Mouse (Mus musculus) left cerebral cortex, adult 8-10 months (tissue): ENCODE measurements around the gene Antxr1. TPM values are rescaled to one million over a fixed set of nuclear protein-coding genes. Genes with fewer than 3 reads are reported as not detected.
A peak's percentile ranks its signal among the peaks of the same experiment; 100 is the strongest.

Source experiments
- DNase-seq, 2 experiments: peaks; one replicate each; pipeline ENCODE4 v3.0.0; 2022; ENCODE audit warnings: low spot score in 2 of 2
- total RNA-seq, 4 experiments: library from RNA; stranded (reverse); gene quantifications; 2 replicates each; pipeline ENCODE4 v1.2.4; 2022

Gene Antxr1
- total RNA-seq, 4 experiments from 2014 or later: 15.7 to 18.7 (median 16.2) TPM

DNA sequence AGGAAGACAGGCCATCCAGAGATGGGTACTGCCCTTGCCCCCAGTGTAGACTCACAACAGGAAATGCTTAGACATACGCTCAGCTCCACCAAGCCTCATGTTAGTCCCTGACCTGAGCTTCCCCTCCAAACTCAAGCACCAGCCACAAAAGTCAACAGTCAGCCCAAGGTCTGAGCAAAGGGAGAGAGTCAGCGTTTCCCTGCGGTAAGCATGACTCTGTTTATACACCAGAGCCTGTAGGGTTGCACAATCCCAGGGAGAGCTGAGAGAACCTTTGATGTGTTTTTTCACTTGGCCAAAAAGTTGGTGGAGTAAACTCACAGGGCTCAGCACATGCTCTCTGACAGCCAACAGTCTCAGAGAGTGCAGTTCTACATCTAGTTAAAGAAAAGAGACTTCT lies 145.9 kb downstream of the Antxr1 start:
- no peak for DNase-seq

DNA sequence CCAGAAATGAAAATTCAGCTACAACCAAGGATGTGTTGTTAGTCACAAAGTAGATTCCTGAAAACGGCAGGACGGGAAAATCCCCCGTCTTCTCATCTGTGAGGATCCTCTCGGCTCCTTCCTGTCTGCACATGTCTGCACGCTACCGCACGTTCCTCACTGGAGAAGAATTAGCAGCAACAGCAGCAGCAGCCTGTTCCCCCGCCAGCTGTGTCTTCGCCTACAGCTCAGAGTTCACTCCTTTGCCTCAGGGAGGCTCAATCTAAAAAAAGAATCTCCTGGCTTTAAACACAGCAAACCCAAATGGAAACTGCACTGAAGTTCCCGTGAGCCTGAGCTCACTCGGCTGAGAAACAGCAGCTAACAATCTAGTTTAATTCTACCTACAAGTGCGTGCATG lies 148.6 kb downstream of the Antxr1 start:
- peak; percentile 29 to 86 for DNase-seq

DNA sequence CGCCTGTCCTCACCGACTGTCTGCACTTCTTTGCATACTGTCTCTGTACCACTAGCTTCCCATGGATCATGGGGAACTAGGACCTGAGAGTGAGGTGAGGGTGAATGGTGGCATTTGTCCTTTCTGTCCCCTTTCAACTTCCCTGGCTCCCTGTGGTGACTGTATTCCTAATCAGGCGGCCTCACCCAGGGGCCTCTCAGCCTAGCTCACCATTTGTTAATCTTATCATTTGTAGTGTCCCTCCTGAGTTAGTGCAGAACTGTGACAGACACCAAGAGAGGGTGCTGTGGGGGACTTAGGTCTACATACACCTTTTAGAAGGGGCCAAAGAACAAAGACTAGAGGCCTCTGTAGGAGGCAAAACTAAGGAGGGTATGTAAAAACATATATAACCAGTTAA lies 151.2 kb downstream of the Antxr1 start:
- DNase-seq: no peak

DNA sequence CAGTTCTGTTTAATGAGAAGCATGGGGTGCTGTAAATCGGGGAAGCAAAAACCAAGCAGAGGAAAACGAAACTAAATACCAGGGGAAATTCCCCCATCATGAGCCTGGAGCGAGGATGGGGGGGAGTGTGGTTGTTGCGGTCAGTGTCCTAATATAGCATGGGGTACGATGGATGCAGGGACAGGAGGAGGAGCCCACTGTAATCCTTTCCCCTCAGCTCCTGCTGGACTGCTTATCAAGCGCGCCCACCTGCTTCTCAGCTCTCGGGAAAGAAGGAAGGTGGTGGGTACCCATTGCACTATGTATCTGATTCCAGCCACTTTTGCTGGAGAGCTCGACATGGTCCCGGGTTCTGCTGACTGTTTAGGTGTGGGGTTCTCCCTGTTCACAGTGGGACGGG lies 151.6 kb downstream of the Antxr1 start:
- no peak for DNase-seq

DNA sequence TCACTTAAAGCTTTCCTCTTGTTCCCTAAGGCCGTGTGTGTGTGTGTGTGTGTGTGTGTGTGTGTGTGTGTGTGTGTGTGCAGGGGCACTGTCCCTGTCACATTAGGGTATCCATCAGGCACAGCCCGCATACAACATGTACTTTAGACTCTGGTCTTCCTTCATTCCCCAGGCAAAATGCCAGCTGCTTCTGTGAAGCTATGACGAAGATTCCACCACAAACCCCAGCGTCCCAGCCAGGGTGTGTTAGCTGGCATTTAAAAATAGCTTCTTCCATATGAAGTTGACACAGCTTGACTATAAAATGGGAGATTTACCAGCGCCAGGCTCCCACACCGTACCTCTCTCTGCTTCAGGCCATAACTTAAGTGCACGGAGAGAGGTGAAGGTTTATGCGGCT lies 152.5 kb downstream of the Antxr1 start:
- peak; percentile 34 to 91 for DNase-seq

DNA sequence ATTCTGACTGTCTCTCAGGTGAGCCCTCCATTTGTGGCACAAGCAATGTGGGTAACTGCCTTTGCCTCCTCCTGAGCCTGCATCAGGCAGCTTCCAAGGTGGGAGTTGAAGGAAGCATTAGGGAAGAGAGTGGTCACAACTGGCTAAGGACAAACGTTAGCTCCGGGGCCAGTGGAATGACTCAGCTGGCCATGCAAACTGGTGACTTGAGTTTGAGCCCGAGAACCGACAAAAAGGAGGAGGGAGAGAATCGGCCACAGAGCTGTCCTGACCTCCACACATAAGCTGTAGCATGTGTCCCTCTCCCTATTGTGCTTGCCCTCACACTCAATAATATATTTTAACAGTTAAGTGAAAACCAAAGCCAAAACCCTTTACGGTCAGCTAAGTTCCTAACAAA lies 152.9 kb downstream of the Antxr1 start:
- DNase-seq: no peak

DNA sequence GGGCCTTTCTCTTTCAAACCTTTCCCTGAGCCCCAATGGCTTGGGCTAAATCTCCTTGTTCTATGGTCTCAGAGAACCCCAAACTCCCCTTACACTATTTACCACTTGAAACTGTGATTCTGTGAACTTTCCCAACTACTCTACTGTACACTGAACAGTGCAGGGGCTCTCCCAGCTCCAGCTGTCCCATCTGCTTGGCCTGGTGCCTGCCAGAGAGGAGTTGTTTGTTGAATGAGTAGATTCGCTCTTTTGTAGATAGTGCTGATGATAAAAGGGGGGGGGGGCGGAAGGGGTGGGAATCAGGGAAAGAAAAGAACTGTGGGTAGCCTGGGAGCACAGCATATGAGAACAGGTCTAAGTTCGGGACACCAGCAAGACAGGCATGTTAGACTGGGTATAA lies 164.2 kb downstream of the Antxr1 start:
- no peak for DNase-seq

DNA sequence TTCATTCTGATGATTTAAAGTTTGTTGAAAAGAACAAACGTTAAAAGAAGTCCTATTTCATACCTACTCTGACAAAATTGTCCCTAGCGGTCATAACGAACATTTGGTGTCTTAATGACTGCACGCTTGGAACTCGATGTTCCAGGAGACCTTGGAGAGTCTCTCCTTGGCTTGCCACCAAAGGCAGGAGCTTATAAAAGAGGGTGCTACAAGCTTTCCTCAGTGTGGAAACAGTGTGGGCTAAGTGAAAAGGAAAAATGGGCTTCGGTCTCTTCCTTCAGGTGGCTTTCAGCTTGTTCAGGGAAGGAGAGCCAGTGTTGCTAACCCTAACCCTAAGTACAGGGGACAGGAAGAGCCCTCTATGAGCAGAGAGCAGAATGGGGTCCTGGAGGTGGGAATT lies 164.7 kb downstream of the Antxr1 start:
- no peak for DNase-seq

DNA sequence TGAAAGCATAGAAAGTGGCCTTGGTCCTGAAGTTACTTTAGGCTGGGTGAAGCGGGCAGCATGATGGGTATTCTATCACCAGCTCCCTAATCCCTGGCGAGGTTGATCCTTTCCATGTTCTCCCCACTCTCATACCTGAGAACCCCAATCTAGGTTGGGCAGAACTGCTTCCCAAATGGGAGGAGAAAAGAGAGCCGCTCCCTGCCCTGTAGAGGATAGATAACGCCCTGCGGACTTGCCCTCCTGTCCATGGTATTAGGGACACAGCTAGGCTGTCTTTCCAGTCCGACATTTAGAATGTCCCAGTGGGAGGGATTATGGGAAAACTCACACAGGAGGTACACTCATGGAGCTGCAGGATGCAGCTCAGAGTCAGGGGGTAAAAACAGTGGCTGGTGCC lies 165.3 kb downstream of the Antxr1 start:
- no peak for DNase-seq

DNA sequence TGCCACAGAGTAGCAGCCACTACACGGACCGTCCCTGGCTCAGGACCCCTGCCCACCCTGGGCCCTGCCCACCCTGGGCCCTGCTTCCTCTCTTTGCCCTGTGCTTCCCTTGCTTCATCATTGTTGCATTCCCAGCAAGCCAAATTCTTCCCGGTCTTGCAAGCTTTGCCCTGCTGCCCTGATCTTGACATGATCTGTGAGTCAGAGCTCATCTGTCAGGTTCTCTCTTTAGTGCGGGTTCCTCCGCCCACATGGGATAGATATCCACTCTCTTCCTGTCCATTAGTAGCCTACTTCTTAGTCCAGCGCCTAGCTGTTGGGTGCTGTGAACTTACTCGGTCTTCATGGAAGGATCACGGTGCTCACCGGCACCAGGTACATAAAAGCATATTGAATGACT lies 167.6 kb downstream of the Antxr1 start:
- no peak for DNase-seq

DNA sequence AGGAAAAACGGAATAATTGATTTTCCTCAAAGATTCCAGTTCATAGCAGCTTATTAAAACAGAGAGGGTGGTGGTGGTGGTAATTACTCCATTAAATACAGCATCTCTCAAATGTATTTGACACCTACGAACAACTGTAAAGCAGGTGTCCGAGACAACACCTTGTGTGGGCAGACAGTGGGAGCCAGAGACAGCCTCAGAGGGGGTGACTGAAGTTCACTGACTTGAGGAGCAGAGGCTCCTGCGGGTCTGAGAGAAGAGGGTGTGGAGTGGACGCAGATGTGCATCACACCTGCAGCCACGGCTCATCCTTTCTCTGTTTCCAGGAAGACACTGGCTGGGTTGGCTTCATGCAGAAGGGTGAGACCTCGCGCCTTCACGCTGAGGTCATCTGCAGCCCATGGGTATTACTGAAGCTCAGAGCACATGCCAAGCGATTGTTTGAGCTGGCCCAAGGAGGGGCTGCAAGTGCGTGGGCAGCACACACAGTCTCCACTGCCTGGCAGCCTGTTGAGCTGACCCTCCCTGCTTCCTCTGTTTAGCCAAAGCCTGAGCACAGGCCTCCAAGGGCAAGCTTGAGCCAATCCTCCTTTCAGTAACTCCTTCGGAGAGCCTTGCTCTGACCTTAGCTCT lies 168.8 kb downstream of the Antxr1 start:
- no peak for DNase-seq

DNA sequence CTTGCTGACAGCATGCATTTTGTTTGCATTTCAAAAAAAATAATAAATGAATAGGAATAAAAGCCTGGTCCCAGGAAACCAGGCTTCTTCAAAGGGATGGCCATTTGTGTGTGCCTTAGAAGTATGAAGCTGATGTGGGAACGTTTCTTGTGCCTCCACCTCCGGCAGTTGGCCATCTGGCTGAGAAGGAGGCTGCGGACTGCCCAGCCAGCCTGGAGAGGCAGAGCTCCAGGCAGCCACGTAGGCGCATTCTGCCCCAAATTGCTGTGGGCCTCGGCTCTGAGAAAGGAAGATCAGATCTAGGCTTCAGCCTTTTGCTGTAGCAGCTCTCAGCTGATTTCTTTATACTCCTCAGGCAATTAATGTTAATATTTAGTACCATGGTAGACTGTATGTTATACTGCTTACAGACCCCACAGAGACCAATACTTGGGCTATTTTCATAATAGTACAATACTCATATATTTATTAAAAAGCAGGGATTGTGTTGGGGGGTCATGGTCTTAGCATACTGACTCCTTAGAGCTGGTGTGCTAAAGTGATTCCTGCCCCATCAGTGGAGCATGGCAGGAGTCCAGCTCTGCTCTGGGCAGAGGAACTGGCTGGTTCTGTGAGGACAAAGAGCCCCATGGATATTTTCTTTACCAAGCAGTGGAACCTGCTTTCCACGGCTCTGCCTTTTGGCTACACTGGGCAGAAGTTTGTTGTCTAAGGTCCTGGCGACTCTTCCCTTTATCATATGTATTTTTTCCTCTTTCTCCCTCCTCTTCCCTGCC lies 169.9 kb downstream of the Antxr1 start:
- peak in 1 of 2 experiments; percentile 73 for DNase-seq

DNA sequence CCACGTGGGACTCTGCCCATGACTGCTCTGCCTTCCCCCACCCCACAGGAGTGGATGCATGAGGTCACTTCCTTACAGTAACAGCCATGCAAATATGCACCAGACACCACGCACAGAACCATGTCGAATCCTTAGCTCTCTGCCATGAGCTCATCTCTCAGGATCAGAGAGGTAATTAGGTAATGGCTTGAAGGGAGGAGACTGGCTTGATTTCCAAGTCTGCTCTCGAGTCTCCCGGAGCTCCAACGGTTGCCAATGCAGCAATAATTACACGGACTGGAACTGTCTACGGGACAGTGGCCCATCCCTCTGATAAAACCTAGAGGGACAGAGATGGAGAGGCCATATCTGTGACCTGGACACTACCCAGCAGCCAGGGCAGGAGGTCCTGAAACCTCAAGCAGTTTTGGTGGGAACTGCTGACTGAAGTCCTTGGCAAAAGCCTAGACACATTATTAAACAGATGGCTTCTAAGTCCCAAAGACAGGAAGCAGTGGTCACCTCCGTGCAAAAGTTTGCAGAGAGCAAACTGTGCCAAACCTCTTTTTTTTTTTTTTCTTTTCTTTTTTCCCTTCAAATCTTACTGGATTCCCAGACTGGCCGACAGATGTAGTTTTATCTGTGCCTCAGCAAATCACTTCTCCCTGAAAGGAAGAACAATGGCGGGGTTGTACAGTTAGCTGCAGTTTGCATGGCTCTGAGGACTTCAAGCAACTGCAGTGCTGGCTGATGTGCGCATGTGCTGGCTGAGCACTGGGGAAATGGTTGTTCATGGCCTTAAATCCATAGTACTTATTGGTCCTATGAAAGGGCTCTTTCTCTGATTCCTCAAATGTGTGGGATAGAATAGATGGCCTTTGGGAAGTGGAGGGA lies 174.0 kb downstream of the Antxr1 start:
- DNase-seq: no peak

DNA sequence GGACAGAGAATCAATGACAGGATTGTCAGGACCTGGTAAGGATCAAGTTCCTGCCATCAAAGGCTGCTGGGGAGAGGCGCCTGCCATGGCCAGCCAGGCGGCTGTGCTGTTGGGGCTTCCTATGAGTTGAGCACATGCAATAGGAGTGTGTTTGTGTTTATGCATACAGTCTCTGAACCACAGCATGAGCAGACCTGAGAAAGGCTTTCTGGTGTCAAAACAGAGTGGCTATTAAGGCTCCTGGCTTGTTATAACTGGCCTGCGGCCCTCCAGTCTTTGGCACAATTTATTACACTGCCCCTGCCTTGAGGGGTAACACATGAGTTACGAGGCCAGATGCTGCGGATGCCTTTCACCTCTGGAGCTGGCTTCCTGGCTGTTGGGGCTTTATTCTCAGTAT lies 175.4 kb downstream of the Antxr1 start:
- DNase-seq: no peak

DNA sequence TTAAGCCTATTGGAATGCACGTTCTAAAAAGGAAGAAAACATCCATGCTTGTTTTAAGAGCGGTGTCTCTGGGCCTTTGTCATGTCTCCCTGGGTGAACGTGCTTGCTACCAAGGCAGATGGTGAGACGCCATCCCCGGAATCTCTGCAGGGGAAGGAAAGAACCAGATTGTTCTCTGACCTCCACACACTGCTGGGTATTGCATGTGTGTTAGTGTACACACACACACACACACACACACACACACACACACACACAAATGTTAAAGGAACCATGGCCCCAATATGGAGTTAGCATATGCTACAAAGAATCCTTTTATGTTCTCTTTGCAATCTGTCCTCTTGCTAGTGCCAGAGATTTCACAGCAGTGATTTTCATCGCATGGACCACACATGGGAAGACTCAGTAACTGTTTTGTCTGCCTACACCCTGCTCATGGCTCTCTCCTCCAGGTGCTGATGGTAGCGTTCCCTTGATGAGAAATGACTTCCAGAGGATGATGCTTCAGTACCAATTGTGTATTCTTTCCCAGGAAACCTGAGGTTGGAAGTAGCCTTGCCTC lies 177.5 kb downstream of the Antxr1 start:
- no peak for DNase-seq

DNA sequence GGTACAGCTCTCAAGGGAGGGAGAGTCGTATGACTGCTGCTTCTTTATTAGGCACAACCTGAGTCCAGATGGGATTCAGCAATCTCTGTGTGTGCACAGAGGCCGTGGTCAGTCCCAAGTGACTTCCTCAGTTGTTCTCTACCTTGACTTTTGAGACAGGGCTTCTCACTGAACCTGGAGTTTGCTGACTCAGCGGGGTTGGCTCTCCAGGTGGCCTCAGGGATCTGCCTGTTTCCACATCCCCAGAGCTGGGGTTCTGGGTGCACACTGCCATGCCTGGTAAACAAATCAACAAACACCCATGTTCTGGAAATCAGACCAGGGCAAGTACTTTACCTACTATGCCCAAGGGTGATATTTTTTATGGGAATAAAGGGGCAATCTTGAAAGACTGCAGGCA lies 181.8 kb downstream of the Antxr1 start:
- no peak for DNase-seq

DNA sequence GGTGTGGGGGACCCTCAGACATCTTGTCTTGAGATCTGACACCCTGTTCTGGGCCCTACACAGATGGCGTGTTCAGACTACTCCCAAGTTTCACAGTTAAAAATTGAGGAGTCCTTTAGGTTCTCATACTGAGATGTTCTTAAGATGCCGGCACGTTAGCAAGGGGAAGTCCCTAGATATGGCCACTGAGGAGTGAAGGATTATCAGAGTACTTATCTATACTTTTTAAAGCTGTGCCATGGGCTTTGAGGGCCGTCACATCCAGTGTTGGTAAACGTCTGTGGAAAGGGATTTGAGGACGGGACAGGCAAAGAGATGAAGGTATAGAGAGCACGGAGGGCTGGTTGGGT lies 182.4 kb downstream of the Antxr1 start:
- no peak for DNase-seq

DNA sequence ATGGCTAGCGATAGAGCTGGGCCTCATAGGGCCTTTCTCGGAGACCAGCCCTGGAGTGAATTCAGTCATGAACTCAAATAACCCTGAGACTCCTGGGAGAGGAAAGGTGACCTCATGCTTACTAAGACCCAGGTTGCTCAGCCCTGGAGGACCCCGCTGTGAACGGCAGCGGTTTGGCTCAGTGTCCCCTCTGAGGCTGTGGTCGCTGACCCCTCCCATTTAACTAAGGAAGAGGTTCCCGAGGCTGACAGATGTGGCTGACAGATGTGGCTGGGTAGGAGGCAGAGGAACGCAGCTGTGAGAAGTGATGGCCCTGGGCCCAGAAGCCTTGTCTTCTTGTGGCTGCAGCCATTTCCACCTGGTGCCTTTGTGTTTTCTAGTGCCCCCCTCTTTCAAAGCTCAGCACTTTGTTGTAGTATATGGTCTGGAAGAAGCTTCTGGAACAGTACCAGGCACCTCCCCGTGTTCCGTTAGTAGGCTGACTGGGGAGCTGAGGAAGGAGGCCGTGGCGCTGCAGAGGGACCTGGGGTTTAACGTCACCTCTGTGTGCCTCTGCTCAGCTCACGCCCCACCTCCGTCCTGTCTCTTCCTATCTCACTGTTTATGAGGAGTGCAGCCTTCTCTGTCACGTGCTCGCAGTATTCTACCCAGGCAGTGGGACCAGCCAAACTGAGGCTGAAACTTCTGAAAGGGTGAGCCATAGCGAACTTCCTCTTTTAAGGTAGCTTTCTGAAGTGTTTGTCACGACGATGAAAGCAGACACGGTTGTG lies 183.0 kb downstream of the Antxr1 start:
- DNase-seq: no peak

DNA sequence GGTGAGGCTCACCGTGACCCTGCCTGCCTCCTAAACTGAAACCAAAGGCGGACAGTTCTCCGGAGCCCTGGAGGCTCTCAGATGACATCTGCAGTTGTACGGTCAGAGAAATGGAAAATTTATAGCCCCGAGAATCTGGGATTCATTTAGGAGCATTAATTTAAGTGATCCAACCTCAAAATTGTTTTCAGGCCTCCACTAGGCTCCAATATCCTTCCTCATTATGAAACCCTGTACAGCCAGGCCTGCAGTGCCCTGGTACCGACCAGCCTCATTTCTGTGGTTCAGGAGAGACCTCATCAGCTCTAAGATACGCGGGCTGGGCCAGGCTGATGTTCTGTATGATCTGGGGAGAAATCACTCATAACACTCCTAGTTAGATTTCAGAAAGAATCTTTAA lies 184.2 kb downstream of the Antxr1 start:
- DNase-seq: no peak

DNA sequence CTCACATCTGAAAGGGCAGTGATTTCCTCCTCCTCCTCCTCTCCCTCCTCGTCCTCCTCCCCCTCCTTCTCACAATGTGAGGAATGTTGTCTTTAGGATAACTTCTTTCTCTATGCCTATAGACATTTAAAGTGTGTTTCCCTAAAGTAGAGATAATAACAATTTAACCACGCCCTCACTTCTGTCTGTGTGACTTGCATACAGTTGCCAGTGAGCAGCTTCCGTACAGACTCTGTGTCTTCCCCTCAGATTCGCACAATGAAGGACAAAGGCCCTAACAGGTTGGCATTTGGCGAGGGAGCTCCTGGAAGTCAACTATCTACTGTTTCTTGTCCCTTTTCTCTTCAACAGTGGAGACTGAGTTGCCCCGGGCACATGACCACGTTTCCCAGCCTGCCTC lies 185.2 kb downstream of the Antxr1 start:
- no peak for DNase-seq

DNA sequence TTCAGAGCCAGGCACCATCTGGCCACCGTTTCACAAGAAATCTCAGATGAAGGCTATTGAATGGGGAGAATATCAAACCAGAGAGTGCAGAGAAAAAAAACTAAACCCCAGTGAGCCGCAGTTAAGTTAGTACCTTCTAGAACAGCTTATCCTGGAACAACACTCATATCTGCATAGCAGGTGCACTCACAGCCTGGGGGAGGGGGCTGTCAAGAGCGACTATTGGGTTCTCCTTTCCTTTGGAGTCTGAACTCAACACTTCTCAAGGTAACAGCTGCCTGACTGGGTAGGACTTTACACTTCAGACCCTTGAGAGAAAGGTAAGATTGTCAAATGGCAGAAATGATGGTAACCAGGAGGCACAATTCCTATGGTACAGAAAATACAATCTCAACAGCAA lies 187.7 kb downstream of the Antxr1 start:
- DNase-seq: no peak
